Mouse (Mus musculus) kidney, adult 2 months (tissue): ENCODE measurements around the gene Parp16.

Experiments used
- CTCF ChIP-seq: fragments of 200-500 bp; conservative IDR thresholded peaks from 2 replicates; pipeline ENCODE4 v1.5.1; 2011; ENCODE audit warnings: low read depth, mild to moderate bottlenecking, control low read depth, low read length, moderate library complexity, mixed read lengths; ENCODE audit not compliant: insufficient read depth, insufficient read length
- POLR2A ChIP-seq: fragments of 200-500 bp; IDR thresholded peaks from one replicate; pipeline ENCODE4 v1.6.1; 2011; ENCODE audit warnings: low read depth, low read length, control low read depth

DNA sequence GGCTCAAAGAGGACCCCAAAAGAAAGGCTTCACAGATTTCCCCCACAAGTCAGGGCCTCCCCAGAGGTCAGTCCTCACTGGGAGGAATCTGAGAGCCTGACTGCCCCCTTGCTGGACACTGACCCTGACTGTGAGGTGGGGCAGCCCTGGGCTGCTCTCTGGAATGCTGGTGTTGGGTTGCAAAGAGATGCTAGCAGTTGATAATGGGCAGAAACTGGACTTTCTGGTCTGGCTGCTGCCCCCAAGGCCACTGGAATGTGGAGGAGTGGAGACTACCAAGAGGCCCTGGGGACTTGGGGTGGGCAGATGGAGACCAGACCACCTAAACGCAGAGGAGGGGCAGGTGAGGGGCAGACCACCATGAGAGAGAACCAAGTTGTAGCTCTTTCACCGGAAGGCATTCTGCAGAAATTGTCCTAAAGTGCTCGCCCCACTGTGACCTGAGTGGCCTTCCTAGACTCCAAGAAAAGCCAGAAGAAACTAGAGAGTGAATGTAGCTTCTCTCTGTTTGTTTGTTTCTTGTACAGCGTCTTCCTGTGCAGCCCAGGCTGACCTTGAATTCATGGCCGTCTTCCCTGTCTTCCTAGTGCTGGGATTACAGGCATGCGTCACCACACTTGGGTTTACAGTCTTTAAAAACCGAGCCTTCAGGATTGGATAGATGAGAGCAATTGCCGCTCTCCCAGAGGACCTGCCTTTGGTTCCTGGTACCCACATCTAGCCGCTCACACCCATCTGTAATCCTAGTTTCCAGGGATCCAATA, 40.3 kb upstream of the Parp16 start:
- no peak for TF ChIP-seq CTCF
- no peak for TF ChIP-seq POLR2A
